Mouse (Mus musculus) induced T-regulatory cell, adult 2 months (primary cell): ENCODE measurements around the gene S100a1.

Experiments
- DNase-seq: peaks from one replicate; pipeline ENCODE4 v3.0.0-alpha.2; 2012; ENCODE audit warnings: low read depth

S100a1 gene

DNA sequence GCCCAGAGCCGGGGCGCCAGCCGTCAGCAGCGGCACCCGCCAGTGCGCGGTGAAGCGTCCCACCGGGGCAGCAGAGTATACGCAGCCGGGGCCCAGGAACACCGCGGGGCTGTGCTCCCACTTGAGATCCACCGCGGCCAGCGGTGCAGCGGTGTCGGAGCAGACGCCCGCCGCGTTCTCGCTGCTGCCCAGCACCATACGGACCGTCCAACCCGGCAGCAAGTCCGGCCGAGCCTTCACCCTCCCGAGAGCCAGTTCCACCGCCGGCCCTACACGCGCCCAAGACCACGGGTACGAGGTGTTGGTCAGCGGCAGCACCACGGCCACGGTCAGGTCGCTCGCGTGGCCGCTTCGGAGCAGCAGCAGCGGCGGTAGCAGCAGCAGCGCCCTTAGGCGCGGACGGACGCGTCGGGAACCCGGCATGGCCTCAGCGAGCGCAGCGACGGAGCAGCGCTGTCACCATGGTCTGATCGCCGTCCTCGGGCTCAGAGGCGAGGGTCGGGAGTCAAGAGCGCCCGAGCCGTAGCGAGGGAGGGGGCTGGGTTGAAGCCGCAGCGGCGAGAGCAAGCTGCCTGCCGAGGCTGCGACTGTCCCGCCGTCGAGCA lies 49.0 kb downstream of the S100a1 start:
- DNase-seq, result no peak

DNA sequence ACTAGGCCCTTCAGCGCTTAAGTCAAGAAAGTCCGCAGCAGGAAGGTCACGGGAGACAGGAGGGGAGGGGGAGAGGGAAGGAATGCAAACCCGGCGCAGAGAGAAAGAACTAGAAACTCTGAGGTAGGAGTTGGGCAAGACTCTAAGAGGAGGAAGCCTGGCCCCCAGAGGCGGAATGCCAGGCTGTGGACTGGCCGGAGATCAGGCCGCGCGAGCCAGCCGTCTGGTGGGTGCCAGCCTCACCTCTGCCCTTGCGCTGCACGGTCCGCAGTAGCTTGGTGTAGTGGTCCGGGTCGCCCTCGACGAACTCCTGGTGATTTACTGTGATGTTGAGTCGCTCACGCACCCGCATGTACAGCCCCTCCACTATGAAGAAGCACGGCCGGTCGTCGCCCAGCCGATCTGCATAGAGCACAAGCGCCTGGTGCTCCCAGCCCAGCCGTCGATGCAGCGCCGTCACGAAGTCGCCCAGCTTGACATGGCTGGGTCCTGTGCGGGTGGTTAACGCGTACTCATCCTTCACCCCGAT lies 49.6 kb downstream of the S100a1 start:
- no peak for DNase-seq

DNA sequence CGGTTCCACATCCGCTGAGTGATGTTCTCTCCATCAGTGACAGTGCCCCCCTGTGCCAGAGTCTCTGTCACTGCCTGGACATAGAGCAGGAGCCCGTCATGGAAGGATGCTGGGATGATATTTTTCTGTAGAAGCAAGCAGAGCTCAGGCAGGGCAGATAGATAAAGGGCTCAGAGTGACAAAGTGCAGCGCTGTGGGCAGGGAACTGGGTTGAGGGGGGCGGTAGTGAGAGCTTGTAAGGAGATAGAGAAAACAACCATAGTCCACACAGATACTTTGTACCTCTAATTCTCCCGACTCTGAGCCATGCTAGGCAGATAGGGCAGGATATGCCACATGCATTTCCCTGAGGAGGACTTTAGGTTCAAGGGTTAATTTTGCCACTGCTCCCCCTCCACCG lies 51.6 kb downstream of the S100a1 start:
- no peak for DNase-seq

GRCm38 (mm10) chr3:90461935-90462334 lies 52.3 kb downstream of the S100a1 start:
- no peak for DNase-seq
